Mouse (Mus musculus): Measurements from ENCODE around the gene Rap2b. TPM values are rescaled to one million over a fixed set of nuclear protein-coding genes. Genes with fewer than 3 reads are reported as not detected.
A peak's percentile ranks its signal among the peaks of the same experiment; 100 is the strongest.

Gene Rap2b
- polyA plus RNA-seq, 1 experiment from 2014 or later = 20.0 TPM

DNA sequence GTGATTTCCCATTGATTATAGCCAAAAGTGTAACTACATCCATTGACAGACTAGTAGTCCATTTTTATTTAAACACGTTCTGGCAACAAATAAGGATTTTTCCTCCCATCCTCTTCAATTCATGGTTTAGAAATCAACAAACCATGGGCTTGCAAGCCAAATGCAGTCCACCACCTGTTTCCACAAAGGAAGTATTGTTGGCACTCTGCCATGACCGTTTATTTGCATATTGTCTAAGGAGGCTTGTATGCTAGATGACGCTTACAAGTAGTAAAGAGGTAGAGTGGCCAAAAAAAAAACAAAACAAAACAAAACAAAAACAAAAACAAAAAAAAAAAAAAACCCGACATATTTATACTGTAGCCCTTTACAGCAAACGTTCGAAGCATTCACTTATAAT lies 3.3 kb upstream of the Rap2b start:
- Histone ChIP-seq H3K9me3 (no peaks in the 10 kb centered on the region), H3K4me3 (no peak overlapping the region), H3K9ac (no peak overlapping the region), H3K27me3 (no peaks in the 10 kb centered on the region), H3K36me3 (no peaks in the 10 kb centered on the region), H3K4me2 (no peak overlapping the region), H3K27ac (no peak overlapping the region), H3K4me1 (peaks cover 6% of the 10 kb centered on the region)
- ATAC-seq (ENCODE audit: insufficient number of reproducible peaks, insufficient read depth, low FRiP score, low TSS enrichment, low read depth) = no peak
- WGBS = 62% methylated on average over 6 of the region's 6 CpGs

- Histone ChIP-seq H3K4me3 (no peak overlapping the region), H3K27me3 (no peaks in the 10 kb centered on the region), H3K27ac (no peak overlapping the region), H3K4me2 (no peak overlapping the region), H3K4me1 (peaks cover 6% of the 10 kb centered on the region), H3K9ac (no peak overlapping the region), H3K36me3 (no peaks in the 10 kb centered on the region), H3K9me3 (no peaks in the 10 kb centered on the region)
- no peak for ATAC-seq (ENCODE audit: insufficient number of reproducible peaks, insufficient read depth, low FRiP score, low TSS enrichment, low read depth)
- 38% methylated on average over 7 of the region's 7 CpGs for WGBS
Observed at GRCm38 (mm10) chr3:61358756-61359293, 2.6 kb upstream of the Rap2b start.

- Histone ChIP-seq H3K4me2 (peak overlapping the region; percentile 86), H3K4me3 (peak overlapping the region; percentile 89)
- 5% methylated on average over 9 of the region's 9 CpGs for WGBS
Observed at GRCm38 (mm10) chr3:61362821-61363160, 1.4 kb downstream of the Rap2b start.

DNA sequence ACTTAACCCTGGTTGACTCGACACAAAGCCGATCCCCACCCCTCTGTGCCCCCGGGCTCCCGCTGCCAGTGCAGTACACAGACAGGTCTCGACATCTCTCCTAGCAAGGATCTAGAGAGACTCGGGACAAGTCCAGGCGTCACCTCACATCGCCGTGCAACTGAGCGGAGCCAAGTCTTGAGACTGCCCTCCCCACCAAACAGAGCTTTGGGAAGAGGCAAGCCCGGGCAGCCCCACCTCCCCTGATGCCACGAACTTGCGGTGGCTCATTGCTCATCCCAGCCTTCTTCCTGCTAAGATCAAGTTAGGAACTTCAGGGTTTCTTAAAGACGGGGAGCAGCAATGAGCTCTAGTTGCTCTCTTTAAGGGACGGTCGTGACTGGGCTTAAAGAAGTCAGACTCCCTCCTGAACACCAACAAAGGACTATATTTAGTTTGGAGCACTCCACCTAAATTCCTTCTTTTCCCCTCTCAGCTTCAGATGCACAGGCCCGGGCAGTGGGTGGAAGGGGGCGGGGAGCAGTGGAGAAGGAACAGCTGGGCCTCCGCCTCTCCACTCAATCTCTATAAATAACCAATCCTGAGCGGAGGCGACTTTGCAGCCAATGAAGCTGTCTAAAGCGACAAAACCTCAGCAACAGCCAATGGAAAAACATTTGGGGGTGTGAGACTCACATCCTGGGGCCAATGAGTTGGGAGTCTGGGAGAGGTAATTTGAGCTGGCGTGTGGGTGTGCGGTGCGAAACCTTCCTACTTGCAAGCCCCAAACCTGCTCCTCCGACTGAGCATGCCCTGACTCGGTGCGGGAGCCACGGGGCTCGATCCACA lies 1.9 kb downstream of the Rap2b start:
- no peaks in the 10 kb centered on the region for H3K9me3 ChIP-seq
- H3K36me3 ChIP-seq = no peaks in the 10 kb centered on the region
- H3K27ac ChIP-seq = peak overlapping the region; percentile 96
- peak overlapping the region; percentile 92 for H3K9ac ChIP-seq
- no peaks in the 10 kb centered on the region for H3K27me3 ChIP-seq
- ATAC-seq (ENCODE audit: insufficient number of reproducible peaks, insufficient read depth, low FRiP score, low TSS enrichment, low read depth) = peak; percentile 96
- WGBS = under 1% methylated on average over 30 of the region's 30 CpGs
- H3K4me1 ChIP-seq = peaks cover 20% of the 10 kb centered on the region
- H3K4me2 ChIP-seq = peak overlapping the region; percentile 86
- H3K4me3 ChIP-seq = peak overlapping the region; percentile 89

More at GRCm38 (mm10) chr3:61362821-61363160, 1.4 kb downstream of the Rap2b start:
- Histone ChIP-seq H3K36me3 (no peaks in the 10 kb centered on the region), H3K9me3 (no peaks in the 10 kb centered on the region), H3K27ac (peak overlapping the region; percentile 96), H3K27me3 (no peaks in the 10 kb centered on the region), H3K9ac (peak overlapping the region; percentile 77), H3K4me1 (peaks cover 16% of the 10 kb centered on the region)
- no peak for ATAC-seq (ENCODE audit: insufficient number of reproducible peaks, insufficient read depth, low FRiP score, low TSS enrichment, low read depth)

- Histone ChIP-seq H3K27me3 (no peaks in the 10 kb centered on the region), H3K27ac (peak overlapping the region; percentile 96), H3K9me3 (no peaks in the 10 kb centered on the region), H3K9ac (peak overlapping the region; percentile 92), H3K4me2 (peak overlapping the region; percentile 86), H3K4me3 (peak overlapping the region; percentile 89), H3K4me1 (peaks cover 20% of the 10 kb centered on the region), H3K36me3 (0 out of 2 replicates have a peak, but pooled peaks cover 4% of the 10 kb centered on the region)
- peak; percentile 86 for ATAC-seq (ENCODE audit: insufficient number of reproducible peaks, insufficient read depth, low FRiP score, low TSS enrichment, low read depth)
- WGBS = under 1% methylated on average over 50 of the region's 51 CpGs
Observed at GRCm38 (mm10) chr3:61363989-61364660, 2.7 kb downstream of the Rap2b start.

DNA sequence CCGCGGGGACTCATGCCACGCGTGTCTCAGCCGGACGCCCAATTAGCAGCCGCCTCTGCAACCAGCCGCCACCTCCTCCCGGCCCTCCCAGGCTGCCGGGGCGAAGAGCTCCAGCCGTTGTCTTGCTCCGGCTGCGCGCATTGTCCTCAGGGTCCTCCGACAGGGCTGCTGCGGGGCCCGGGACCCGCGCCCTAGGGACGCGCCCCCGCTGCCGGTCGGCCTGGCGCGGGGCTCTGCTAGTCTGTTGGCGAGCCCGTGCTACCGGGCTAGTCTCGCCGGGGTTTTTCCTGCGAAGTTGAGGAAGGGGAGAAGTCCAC lies 3.2 kb downstream of the Rap2b start:
- Histone ChIP-seq H3K9me3 (no peaks in the 10 kb centered on the region), H3K9ac (peak overlapping the region; percentile 92), H3K4me1 (peaks cover 20% of the 10 kb centered on the region), H3K4me3 (peak overlapping the region; percentile 89), H3K4me2 (peak overlapping the region; percentile 86), H3K27me3 (no peaks in the 10 kb centered on the region), H3K36me3 (peaks cover 8% of the 10 kb centered on the region; the same call in 1 of the 2 replicates), H3K27ac (peak overlapping the region; percentile 96)
- WGBS = 0% methylated on average over 33 of the region's 33 CpGs
- peak; percentile 8; the same call in 1 of the 2 replicates for ATAC-seq (ENCODE audit: insufficient number of reproducible peaks, insufficient read depth, low FRiP score, low TSS enrichment, low read depth)

GRCm38 (mm10) chr3:61364978-61365778 lies 3.7 kb downstream of the Rap2b start:
- peaks cover 20% of the 10 kb centered on the region for H3K4me1 ChIP-seq
- peak overlapping the region; percentile 96 for H3K27ac ChIP-seq
- H3K4me2 ChIP-seq = peak overlapping the region; percentile 86
- H3K36me3 ChIP-seq = peaks cover 9% of the 10 kb centered on the region; the same call in 1 of the 2 replicates
- no peak for ATAC-seq (ENCODE audit: insufficient number of reproducible peaks, insufficient read depth, low FRiP score, low TSS enrichment, low read depth)
- H3K27me3 ChIP-seq = no peaks in the 10 kb centered on the region
- H3K4me3 ChIP-seq = peak overlapping the region; percentile 89
- no peaks in the 10 kb centered on the region for H3K9me3 ChIP-seq
- H3K9ac ChIP-seq = peak overlapping the region; percentile 92
- WGBS = under 1% methylated on average over 68 of the region's 68 CpGs

DNA sequence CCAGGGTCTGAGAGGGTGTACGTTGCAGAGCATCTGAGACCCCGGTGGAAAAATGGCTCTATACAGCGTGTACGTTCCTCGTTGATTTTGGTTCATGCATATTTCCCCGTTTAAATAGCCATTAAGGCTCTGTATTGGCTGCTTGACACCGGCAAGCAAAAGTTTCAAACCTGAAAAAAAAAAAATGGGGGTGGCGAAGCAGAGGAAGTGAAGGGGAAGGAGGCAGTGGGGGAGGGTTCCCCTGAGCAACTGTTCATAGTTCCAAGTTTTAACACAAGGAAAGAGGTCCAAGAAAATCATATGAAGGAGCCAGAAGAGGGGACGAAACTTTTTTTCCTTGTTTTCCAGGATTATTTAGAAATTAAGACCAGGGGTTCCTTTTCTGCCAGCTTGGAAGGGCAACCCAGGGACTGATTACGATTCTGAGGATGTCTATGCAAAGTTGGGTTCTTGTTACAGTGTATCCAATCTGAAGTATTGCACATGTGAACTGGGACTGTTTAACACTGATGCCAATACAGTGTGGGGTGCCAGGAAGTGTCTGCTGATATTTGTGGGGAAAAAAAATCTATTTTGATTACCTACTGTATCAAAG lies 4.4 kb downstream of the Rap2b start, which contains the start of gene B430305J03Rik:
TSS of gene B430305J03Rik (minus strand) at position 173 of the 595 bp plus-strand sequence.
- no peaks in the 10 kb centered on the region for H3K27me3 ChIP-seq
- peak within 1 kb of the TSS; percentile 86 for H3K4me2 ChIP-seq
- H3K4me1 ChIP-seq = peaks cover 20% of the 10 kb centered on the region
- WGBS = under 1% methylated on average over 10 of the region's 10 CpGs
- H3K36me3 ChIP-seq = peaks cover 9% of the 10 kb centered on the region; the same call in 1 of the 2 replicates
- H3K4me3 ChIP-seq = peak within 1 kb of the TSS; percentile 89
- H3K9me3 ChIP-seq = no peaks in the 10 kb centered on the region
- peak within 1 kb of the TSS; percentile 96 for H3K27ac ChIP-seq
- ATAC-seq (ENCODE audit: insufficient number of reproducible peaks, insufficient read depth, low FRiP score, low TSS enrichment, low read depth) = no peak
- peak within 1 kb of the TSS; percentile 92 for H3K9ac ChIP-seq

DNA sequence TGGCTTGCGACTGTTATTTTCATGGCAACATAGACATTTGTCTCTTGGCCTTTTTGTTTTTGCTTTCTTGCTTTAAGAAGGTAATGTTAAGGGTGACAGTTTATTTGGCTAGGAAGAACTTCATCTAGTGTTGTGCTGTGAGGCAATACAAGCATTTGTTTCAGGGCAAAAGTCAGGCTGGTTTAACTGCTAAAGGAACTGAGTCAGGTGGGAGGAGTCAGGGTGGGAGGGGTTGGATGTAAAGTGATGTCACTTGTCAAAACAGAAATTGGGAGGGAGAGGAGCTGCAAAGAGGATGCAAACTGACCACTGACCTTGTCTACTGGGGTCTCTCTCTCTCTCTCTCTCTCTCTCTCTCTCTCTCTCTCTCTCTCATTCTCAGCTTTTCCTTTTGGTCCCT lies 7.0 kb downstream of the Rap2b start:
- H3K4me2 ChIP-seq = 0 out of 2 replicates have a peak overlapping the region, but pooled peaks have one; percentile 2
- ATAC-seq (ENCODE audit: insufficient number of reproducible peaks, insufficient read depth, low FRiP score, low TSS enrichment, low read depth) = no peak
- no peaks in the 10 kb centered on the region for H3K27me3 ChIP-seq
- no peak overlapping the region for H3K4me3 ChIP-seq
- WGBS = 96% methylated on average over 1 of the region's 1 CpGs
- H3K9me3 ChIP-seq = no peaks in the 10 kb centered on the region
- H3K27ac ChIP-seq = no peak overlapping the region
- H3K9ac ChIP-seq = no peak overlapping the region
- H3K36me3 ChIP-seq = peaks cover 9% of the 10 kb centered on the region; the same call in 1 of the 2 replicates
- peaks cover 14% of the 10 kb centered on the region for H3K4me1 ChIP-seq

DNA sequence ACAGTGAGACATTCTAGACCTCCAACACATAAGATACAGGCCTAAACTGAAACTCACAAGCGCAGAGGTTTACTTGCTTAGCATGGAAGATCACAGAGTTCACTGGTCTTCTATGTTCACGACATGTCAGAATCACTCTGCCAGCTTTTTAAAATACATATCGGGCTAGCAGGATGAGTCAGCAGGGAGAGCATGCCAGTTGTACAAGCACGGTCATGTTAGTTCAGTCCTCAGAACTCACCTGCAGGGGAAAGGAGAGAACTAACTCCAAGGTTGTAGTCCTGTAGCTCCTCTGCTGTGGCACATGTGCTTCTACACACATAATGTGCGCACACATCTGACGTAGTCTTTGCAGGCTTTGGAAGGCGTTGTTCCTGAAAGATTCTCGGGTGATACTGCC lies 14.6 kb downstream of the Rap2b start:
- Histone ChIP-seq H3K4me1 (no peaks in the 10 kb centered on the region), H3K36me3 (no peaks in the 10 kb centered on the region; the same call in 1 of the 2 replicates), H3K27ac (no peak overlapping the region), H3K9me3 (no peaks in the 10 kb centered on the region), H3K9ac (no peak overlapping the region), H3K4me2 (no peak overlapping the region), H3K4me3 (no peak overlapping the region), H3K27me3 (no peaks in the 10 kb centered on the region)
- 90% methylated on average over 8 of the region's 8 CpGs for WGBS
- ATAC-seq (ENCODE audit: insufficient number of reproducible peaks, insufficient read depth, low FRiP score, low TSS enrichment, low read depth) = no peak

GRCm38 (mm10) chr3:61386368-61386767 lies 24.9 kb downstream of the Rap2b start:
- H3K4me1 ChIP-seq = no peaks in the 10 kb centered on the region
- 69% methylated on average over 4 of the region's 4 CpGs for WGBS
- H3K4me2 ChIP-seq = no peak overlapping the region
- H3K9ac ChIP-seq = no peak overlapping the region
- ATAC-seq (ENCODE audit: insufficient number of reproducible peaks, insufficient read depth, low FRiP score, low TSS enrichment, low read depth) = no peak
- no peaks in the 10 kb centered on the region for H3K27me3 ChIP-seq
- no peaks in the 10 kb centered on the region for H3K9me3 ChIP-seq
- H3K36me3 ChIP-seq = no peaks in the 10 kb centered on the region
- H3K4me3 ChIP-seq = no peak overlapping the region
- H3K27ac ChIP-seq = no peak overlapping the region

All from embryonic facial prominence, embryonic 13.5 days (tissue).